Mouse (Mus musculus) kidney, adult 2 months (tissue): ENCODE results near the gene Wfdc6a.

Source experiments
- CTCF ChIP-seq: fragments of 200-500 bp; conservative IDR thresholded peaks from 2 replicates; pipeline ENCODE4 v1.5.1; 2011; ENCODE audit warnings: low read depth, mild to moderate bottlenecking, control low read depth, low read length, moderate library complexity, mixed read lengths; ENCODE audit not compliant: insufficient read depth, insufficient read length
- POLR2A ChIP-seq: fragments of 200-500 bp; IDR thresholded peaks from one replicate; pipeline ENCODE4 v1.6.1; 2011; ENCODE audit warnings: low read depth, low read length, control low read depth

DNA sequence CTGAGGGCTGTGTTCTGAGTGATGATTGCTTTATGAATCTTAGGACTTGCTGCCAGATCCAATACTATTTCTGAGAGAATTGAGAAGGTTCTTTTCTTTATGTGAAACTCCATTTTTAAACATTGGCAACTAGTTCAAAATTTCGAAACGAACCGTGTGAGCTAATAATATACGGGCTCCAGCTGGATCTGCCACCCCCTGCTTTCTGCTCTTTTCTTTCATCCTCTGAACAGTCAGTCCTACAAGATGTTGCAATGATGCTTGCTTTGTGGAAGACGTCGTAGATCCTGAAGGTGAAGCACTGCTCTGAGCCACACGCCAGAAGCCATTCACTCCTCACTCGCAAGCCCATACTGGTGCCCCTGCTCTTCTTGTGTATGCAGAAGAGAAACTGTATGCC is 26.8 kb downstream of the Wfdc6a start:
- no peak for TF ChIP-seq CTCF
- TF ChIP-seq POLR2A, result no peak
